Mouse (Mus musculus): ENCODE results near the gene Rgs1. TPM values are rescaled to one million over a fixed set of nuclear protein-coding genes. Genes with fewer than 3 reads are reported as not detected.

Rgs1 gene
- total RNA-seq (2022): 1 to 10 TPM; 1.1 to 2.3 (median 1.7) TPM

- no peak for DNase-seq
Measured at GRCm38 (mm10) chr1:144248923-144249322, at the start of gene Rgs1. TSS of gene Rgs1 (minus strand) at chr1:144249242.

GRCm38 (mm10) chr1:144283020-144284014 is 34.3 kb upstream of the Rgs1 start:
- DNase-seq: no peak

- DNase-seq: no peak
Measured at GRCm38 (mm10) chr1:144280056-144280455, 31.0 kb upstream of the Rgs1 start.

- DNase-seq: no peak
Measured at GRCm38 (mm10) chr1:144272991-144273390, 23.9 kb upstream of the Rgs1 start.

- no peak for DNase-seq
Measured at GRCm38 (mm10) chr1:144269112-144269511, 20.1 kb upstream of the Rgs1 start.

- DNase-seq: no peak
Measured at GRCm38 (mm10) chr1:144267471-144268470, 18.7 kb upstream of the Rgs1 start.

- no peak for DNase-seq
Measured at GRCm38 (mm10) chr1:144264000-144264399, 15.0 kb upstream of the Rgs1 start.

- no peak for DNase-seq
Measured at GRCm38 (mm10) chr1:144262008-144262407, 13.0 kb upstream of the Rgs1 start.

GRCm38 (mm10) chr1:144258779-144259178 is 9.7 kb upstream of the Rgs1 start:
- no peak for DNase-seq

- DNase-seq: no peak
Measured at GRCm38 (mm10) chr1:144256556-144257331, 7.7 kb upstream of the Rgs1 start.

GRCm38 (mm10) chr1:144248206-144248605 is 836 bp downstream of the Rgs1 start:
- no peak for DNase-seq

- DNase-seq: no peak
Measured at GRCm38 (mm10) chr1:144247382-144247781, 1.7 kb downstream of the Rgs1 start.

- DNase-seq: no peak
Measured at GRCm38 (mm10) chr1:144243511-144243910, 5.5 kb downstream of the Rgs1 start.

- DNase-seq: no peak
Measured at GRCm38 (mm10) chr1:144239195-144239594, 9.8 kb downstream of the Rgs1 start.

- DNase-seq: no peak
Measured at GRCm38 (mm10) chr1:144215230-144215629, 33.8 kb downstream of the Rgs1 start.

GRCm38 (mm10) chr1:144210912-144211311 is 38.1 kb downstream of the Rgs1 start:
- DNase-seq: no peak

GRCm38 (mm10) chr1:144206281-144207061 is 42.6 kb downstream of the Rgs1 start:
- DNase-seq: no peak

- DNase-seq: no peak
Measured at GRCm38 (mm10) chr1:144204766-144205165, 44.3 kb downstream of the Rgs1 start.

- DNase-seq: no peak
Measured at GRCm38 (mm10) chr1:144202939-144203338, 46.1 kb downstream of the Rgs1 start.

GRCm38 (mm10) chr1:144200496-144200895 is 48.5 kb downstream of the Rgs1 start:
- no peak for DNase-seq

GRCm38 (mm10) chr1:144199538-144199937 is 49.5 kb downstream of the Rgs1 start:
- no peak for DNase-seq
